Mouse (Mus musculus) myocyte (in vitro differentiated cells): Measurements from ENCODE around the gene Cib4. TPM values are rescaled to one million over a fixed set of nuclear protein-coding genes. Genes with fewer than 3 reads are reported as not detected.

Experiments
- H3K27me3 ChIP-seq: one replicate; pipeline ENCODE4 v1.6.1; 2011; ENCODE audit not compliant: control insufficient read depth, insufficient read depth, insufficient read length
- H3K36me3 ChIP-seq: one replicate; pipeline ENCODE4 v1.6.1; 2011; ENCODE audit not compliant: control insufficient read depth, insufficient read depth
- H3K4me2 ChIP-seq: one replicate; pipeline ENCODE4 v1.6.1; 2011; ENCODE audit warnings: low read depth, control low read depth
- H3K4me3 ChIP-seq: one replicate; pipeline ENCODE4 v1.5.1; 2011; ENCODE audit warnings: mild to moderate bottlenecking, control low read depth, moderate library complexity
- H3K79me2 ChIP-seq: one replicate; pipeline ENCODE4 v1.6.1; 2011; ENCODE audit not compliant: control insufficient read depth, insufficient read depth
- H3ac ChIP-seq: one replicate; pipeline ENCODE4 v1.6.1; 2011; ENCODE audit not compliant: control insufficient read depth, insufficient read length
- CEBPB ChIP-seq: IDR thresholded peaks from 2 replicates; pipeline ENCODE4 v1.6.1; 2011; ENCODE audit warnings: mild to moderate bottlenecking, moderate library complexity; ENCODE audit not compliant: poor library complexity, insufficient read depth, severe bottlenecking
- E2F4 ChIP-seq: IDR thresholded peaks from one replicate; pipeline ENCODE4 v1.6.1; 2011; ENCODE audit warnings: mild to moderate bottlenecking, control low read depth, moderate library complexity; ENCODE audit not compliant: insufficient read depth
- MAX ChIP-seq: IDR thresholded peaks from one replicate; pipeline ENCODE4 v1.6.1; 2011; ENCODE audit warnings: low read depth, mild to moderate bottlenecking, control low read depth
- MYOD1 ChIP-seq, 3 experiments: IDR thresholded peaks; one replicate each; pipeline ENCODE4 v1.6.1; 2011; ENCODE audit warnings: control low read depth in 2 of 3, low read depth in 2 of 3, mild to moderate bottlenecking in 2 of 3, moderate library complexity in 1 of 3; ENCODE audit not compliant: insufficient read length in 2 of 3, control insufficient read depth in 1 of 3
- MYOG ChIP-seq, 3 experiments: IDR thresholded peaks; one replicate each; pipeline ENCODE4 v1.6.1; 2011; ENCODE audit warnings: control low read depth in 2 of 3, low read depth in 2 of 3, mild to moderate bottlenecking in 2 of 3; ENCODE audit not compliant: insufficient read length in 2 of 3, control insufficient read depth in 1 of 3, insufficient read depth in 1 of 3
- POLR2A ChIP-seq: IDR thresholded peaks from one replicate; pipeline ENCODE4 v1.6.1; 2011; ENCODE audit warnings: low read depth, mild to moderate bottlenecking, control low read depth, moderate library complexity; ENCODE audit not compliant: insufficient read length
- POLR2AphosphoS2 ChIP-seq: IDR thresholded peaks from one replicate; pipeline ENCODE4 v1.6.1; 2011; ENCODE audit warnings: low read depth, control low read depth; ENCODE audit not compliant: insufficient read length
- REST ChIP-seq: IDR thresholded peaks from one replicate; pipeline ENCODE4 v1.6.1; 2011; ENCODE audit warnings: mild to moderate bottlenecking, control low read depth, moderate library complexity; ENCODE audit not compliant: insufficient read depth, insufficient read length
- SRF ChIP-seq: IDR thresholded peaks from one replicate; pipeline ENCODE4 v1.6.1; 2011; ENCODE audit warnings: low read depth; ENCODE audit not compliant: control insufficient read depth, insufficient read length
- TCF12 ChIP-seq: IDR thresholded peaks from one replicate; pipeline ENCODE4 v1.6.1; 2011; ENCODE audit warnings: mild to moderate bottlenecking, control low read depth; ENCODE audit not compliant: poor library complexity, insufficient read depth, severe bottlenecking
- TCF3 ChIP-seq: IDR thresholded peaks from one replicate; pipeline ENCODE4 v1.6.1; 2011; ENCODE audit warnings: low read depth, control low read depth; ENCODE audit not compliant: insufficient read length
- USF1 ChIP-seq: IDR thresholded peaks from one replicate; pipeline ENCODE4 v1.6.1; 2011; ENCODE audit warnings: low read depth, mild to moderate bottlenecking, control low read depth, moderate library complexity
- polyA plus RNA-seq: library from polyadenylated mRNA; unstranded; fragments of >200 nt; fragmentation: generic; extraction: Trizol; gene quantifications from one replicate; pipeline ENCODE4 v1.2.1, GENCODE M21; 2012; ENCODE audit warnings: missing spikeins

Gene Cib4
- polyA plus RNA-seq, 1 experiment: not detected

GRCm38 (mm10) chr5:30461821-30462220 lies 83.8 kb downstream of the Cib4 start, which contains the start of gene Otof:
Gene Otof (minus strand): TSS chr5:30461932.
- Histone ChIP-seq H3K27me3 (peaks cover 94% of the 10 kb centered on the region), H3ac (no peak within 1 kb of the TSS), H3K4me2 (no peak within 1 kb of the TSS), H3K79me2 (no peaks in the 10 kb centered on the region), H3K36me3 (no peaks in the 10 kb centered on the region), H3K4me3 (no peak within 1 kb of the TSS)
- TF ChIP-seq E2F4: no peak
- no peak for TF ChIP-seq MYOD1 (IDR thresholded peaks at IDR 0.05; ENCODE audit: control insufficient read depth in 1 of 3, insufficient read length in 2 of 3, low read depth in 2 of 3)

DNA sequence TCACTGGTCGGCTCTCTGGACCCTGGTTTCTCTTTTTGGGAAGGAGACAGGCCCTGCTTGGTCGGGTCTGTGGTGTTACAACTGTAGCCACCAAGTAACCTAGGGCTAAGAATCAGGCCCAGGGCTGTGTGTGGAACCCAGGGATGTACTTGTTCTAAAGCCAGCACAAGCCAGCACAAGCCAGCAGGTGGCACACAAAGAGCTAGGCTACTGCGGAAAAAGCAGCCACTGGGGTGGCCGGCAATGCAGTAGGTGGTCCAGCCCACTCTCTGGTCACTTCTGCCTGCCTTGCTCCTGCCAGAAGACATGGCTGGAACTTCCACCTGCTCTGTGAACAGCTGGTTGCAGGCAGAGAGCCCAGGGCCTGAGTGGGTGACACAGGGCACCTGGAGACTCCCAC lies 85.5 kb downstream of the Cib4 start:
- Histone ChIP-seq H3ac (no peak overlapping the region), H3K27me3 (peaks cover 91% of the 10 kb centered on the region), H3K4me2 (no peak overlapping the region), H3K79me2 (no peaks in the 10 kb centered on the region), H3K4me3 (no peak overlapping the region), H3K36me3 (no peaks in the 10 kb centered on the region)
- no peak for TF ChIP-seq E2F4
- TF ChIP-seq MAX: no peak
- no peak for TF ChIP-seq MYOG (IDR thresholded peaks at IDR 0.05; ENCODE audit: control insufficient read depth in 1 of 3, insufficient read depth in 1 of 3, insufficient read length in 2 of 3, low read depth in 2 of 3)
- TF ChIP-seq SRF: no peak
- no peak for TF ChIP-seq POLR2AphosphoS2
- no peak for TF ChIP-seq TCF3
- TF ChIP-seq USF1: no peak
- TF ChIP-seq MYOD1 (IDR thresholded peaks at IDR 0.05; ENCODE audit: control insufficient read depth in 1 of 3, insufficient read length in 2 of 3, low read depth in 2 of 3): no peak
- TF ChIP-seq CEBPB: no peak
- no peak for TF ChIP-seq TCF12
- TF ChIP-seq POLR2A: no peak
- no peak for TF ChIP-seq REST

GRCm38 (mm10) chr5:30456056-30456455 lies 89.6 kb downstream of the Cib4 start:
- H3K27me3 ChIP-seq: peaks cover 81% of the 10 kb centered on the region
- no peaks in the 10 kb centered on the region for H3K79me2 ChIP-seq
- H3ac ChIP-seq: no peak overlapping the region
- no peak overlapping the region for H3K4me2 ChIP-seq
- H3K36me3 ChIP-seq: no peaks in the 10 kb centered on the region
- no peak overlapping the region for H3K4me3 ChIP-seq
- TF ChIP-seq POLR2A (no peak), REST (no peak), POLR2AphosphoS2 (no peak)

DNA sequence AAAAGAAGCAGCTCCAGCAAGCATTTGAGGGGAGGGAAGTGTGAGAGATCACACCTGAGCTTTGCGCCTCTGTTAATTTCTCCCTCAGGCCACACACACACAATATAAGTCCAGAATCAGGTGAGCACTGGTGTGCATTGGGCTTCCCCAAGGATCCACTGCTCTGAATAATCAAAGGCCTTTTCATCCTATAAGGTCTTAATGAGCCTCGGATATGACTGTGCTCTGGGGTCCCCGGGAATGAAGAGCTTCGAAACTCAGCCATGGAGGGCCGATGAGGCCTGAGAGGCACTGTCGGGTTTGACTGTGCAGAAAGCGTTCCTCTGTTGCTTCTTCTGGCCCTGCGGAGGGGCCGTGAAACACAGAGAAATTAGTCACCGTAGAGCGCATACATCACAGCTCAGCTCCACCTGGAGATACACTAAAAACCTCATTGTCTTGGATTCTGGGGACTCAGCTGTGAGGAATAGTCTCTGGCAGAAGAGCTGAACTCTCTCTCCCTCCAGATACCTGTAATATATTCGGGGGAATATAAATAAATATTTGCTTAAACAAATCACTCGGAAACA lies 101.2 kb downstream of the Cib4 start:
- H3K79me2 ChIP-seq: no peaks in the 10 kb centered on the region
- no peak overlapping the region for H3K4me3 ChIP-seq
- H3K36me3 ChIP-seq: no peaks in the 10 kb centered on the region
- H3K4me2 ChIP-seq: no peak overlapping the region
- H3ac ChIP-seq: no peak overlapping the region
- no peak for TF ChIP-seq CEBPB
- TF ChIP-seq TCF12: no peak
- no peak for TF ChIP-seq POLR2A
- no peak for TF ChIP-seq TCF3
- H3K27me3 ChIP-seq: peaks cover 42% of the 10 kb centered on the region

GRCm38 (mm10) chr5:30442196-30442595 lies 103.4 kb downstream of the Cib4 start:
- no peak overlapping the region for H3ac ChIP-seq
- TF ChIP-seq POLR2AphosphoS2: no peak
- no peak for TF ChIP-seq SRF
- no peak for TF ChIP-seq TCF3
- no peak for TF ChIP-seq MYOD1 (IDR thresholded peaks at IDR 0.05; ENCODE audit: control insufficient read depth in 1 of 3, insufficient read length in 2 of 3, low read depth in 2 of 3)
- no peak for TF ChIP-seq USF1
- no peak for TF ChIP-seq CEBPB
- TF ChIP-seq POLR2A: no peak
- no peak for TF ChIP-seq E2F4
- TF ChIP-seq REST: no peak
- no peak for TF ChIP-seq MYOG (IDR thresholded peaks at IDR 0.05; ENCODE audit: control insufficient read depth in 1 of 3, insufficient read depth in 1 of 3, insufficient read length in 2 of 3, low read depth in 2 of 3)
- TF ChIP-seq TCF12: no peak
- TF ChIP-seq MAX: no peak
- H3K27me3 ChIP-seq: peaks cover 46% of the 10 kb centered on the region
- H3K4me2 ChIP-seq: no peak overlapping the region
- H3K36me3 ChIP-seq: no peaks in the 10 kb centered on the region
- no peaks in the 10 kb centered on the region for H3K79me2 ChIP-seq
- no peak overlapping the region for H3K4me3 ChIP-seq

GRCm38 (mm10) chr5:30440308-30440906 lies 105.2 kb downstream of the Cib4 start:
- Histone ChIP-seq H3K4me2 (no peak overlapping the region), H3K27me3 (peaks cover 34% of the 10 kb centered on the region), H3K36me3 (no peaks in the 10 kb centered on the region)

More at GRCm38 (mm10) chr5:30440308-30440906, 105.2 kb downstream of the Cib4 start:
- Histone ChIP-seq H3K79me2 (no peaks in the 10 kb centered on the region), H3K4me3 (no peak overlapping the region), H3ac (no peak overlapping the region)
- TF ChIP-seq SRF (no peak), POLR2AphosphoS2 (no peak), TCF12 (no peak), E2F4 (no peak), CEBPB (no peak), TCF3 (no peak), MYOG (IDR thresholded peaks at IDR 0.05; ENCODE audit: control insufficient read depth in 1 of 3, insufficient read depth in 1 of 3, insufficient read length in 2 of 3, low read depth in 2 of 3) (no peak), USF1 (no peak), MYOD1 (IDR thresholded peaks at IDR 0.05; ENCODE audit: control insufficient read depth in 1 of 3, insufficient read length in 2 of 3, low read depth in 2 of 3) (no peak), MAX (no peak), REST (no peak), POLR2A (no peak)
